Mouse (Mus musculus): Measurements from ENCODE around the gene Rgcc. TPM values are rescaled to one million over a fixed set of nuclear protein-coding genes. Genes with fewer than 3 reads are reported as not detected.

Gene Rgcc
- polyA plus RNA-seq, 1 experiment from 2014 or later: 173 TPM

- Histone ChIP-seq H3K27me3 (ENCODE audit: control insufficient read depth, insufficient read depth, low read depth, low read length) (no peaks in the 10 kb centered on the region), H3K9ac (ENCODE audit: low read length) (no peak overlapping the region), H3K27ac (ENCODE audit: low read length) (no peak overlapping the region), H3K4me3 (ENCODE audit: low read length) (no peak overlapping the region), H3K9me3 (ENCODE audit: control insufficient read depth, low read length) (no peaks in the 10 kb centered on the region), H3K4me2 (ENCODE audit: low read depth, low read length) (no peak overlapping the region), H3K36me3 (ENCODE audit: control insufficient read depth, insufficient read depth, low read length) (no peaks in the 10 kb centered on the region), H3K4me1 (replicated peaks; ENCODE audit: control insufficient read depth, insufficient read depth, low read length) (0 out of 2 replicates have a peak, but pooled peaks cover 3% of the 10 kb centered on the region)
- 86% methylated on average over 2 of the region's 2 CpGs for WGBS
- no peak for ATAC-seq (ENCODE audit: low read depth)
These were observed 16.2 kb upstream of the Rgcc start for GRCm38 (mm10) chr14:79317602-79318001.

- no peak overlapping the region for H3K27ac ChIP-seq (ENCODE audit: low read length)
- no peak overlapping the region for H3K4me3 ChIP-seq (ENCODE audit: low read length)
- peaks cover 3% of the 10 kb centered on the region; the same call in 1 of the 2 replicates for H3K4me1 ChIP-seq (replicated peaks; ENCODE audit: control insufficient read depth, insufficient read depth, low read length)
- no peaks in the 10 kb centered on the region for H3K9me3 ChIP-seq (ENCODE audit: control insufficient read depth, low read length)
- no peak overlapping the region for H3K4me2 ChIP-seq (ENCODE audit: low read depth, low read length)
- no peak overlapping the region for H3K9ac ChIP-seq (ENCODE audit: low read length)
- ATAC-seq (ENCODE audit: low read depth): no peak
- WGBS: 55% methylated on average over 7 of the region's 7 CpGs
- no peaks in the 10 kb centered on the region for H3K27me3 ChIP-seq (ENCODE audit: control insufficient read depth, insufficient read depth, low read depth, low read length)
- H3K36me3 ChIP-seq (ENCODE audit: control insufficient read depth, insufficient read depth, low read length): no peaks in the 10 kb centered on the region
These were observed 14.4 kb upstream of the Rgcc start for GRCm38 (mm10) chr14:79315877-79316276.

GRCm38 (mm10) chr14:79314245-79315010 is 13.0 kb upstream of the Rgcc start:
- no peak overlapping the region for H3K9ac ChIP-seq (ENCODE audit: low read length)
- H3K4me1 ChIP-seq (replicated peaks; ENCODE audit: control insufficient read depth, insufficient read depth, low read length): no peaks in the 10 kb centered on the region; the same call in 1 of the 2 replicates
- no peak overlapping the region for H3K4me3 ChIP-seq (ENCODE audit: low read length)
- H3K36me3 ChIP-seq (ENCODE audit: control insufficient read depth, insufficient read depth, low read length): no peaks in the 10 kb centered on the region
- no peak for ATAC-seq (ENCODE audit: low read depth)
- no peaks in the 10 kb centered on the region for H3K27me3 ChIP-seq (ENCODE audit: control insufficient read depth, insufficient read depth, low read depth, low read length)
- WGBS: 80% methylated on average over 12 of the region's 12 CpGs
- H3K9me3 ChIP-seq (ENCODE audit: control insufficient read depth, low read length): no peaks in the 10 kb centered on the region
- no peak overlapping the region for H3K4me2 ChIP-seq (ENCODE audit: low read depth, low read length)
- H3K27ac ChIP-seq (ENCODE audit: low read length): no peak overlapping the region

GRCm38 (mm10) chr14:79313439-79314175 is 12.2 kb upstream of the Rgcc start:
- WGBS: 74% methylated on average over 8 of the region's 8 CpGs
- Histone ChIP-seq H3K9me3 (ENCODE audit: control insufficient read depth, low read length) (no peaks in the 10 kb centered on the region), H3K9ac (ENCODE audit: low read length) (no peak overlapping the region), H3K36me3 (ENCODE audit: control insufficient read depth, insufficient read depth, low read length) (no peaks in the 10 kb centered on the region), H3K4me3 (ENCODE audit: low read length) (no peak overlapping the region), H3K4me1 (replicated peaks; ENCODE audit: control insufficient read depth, insufficient read depth, low read length) (no peaks in the 10 kb centered on the region; the same call in 1 of the 2 replicates), H3K27me3 (ENCODE audit: control insufficient read depth, insufficient read depth, low read depth, low read length) (no peaks in the 10 kb centered on the region), H3K4me2 (ENCODE audit: low read depth, low read length) (no peak overlapping the region), H3K27ac (ENCODE audit: low read length) (no peak overlapping the region)
- no peak for ATAC-seq (ENCODE audit: low read depth)

- Histone ChIP-seq H3K9me3 (ENCODE audit: control insufficient read depth, low read length) (no peaks in the 10 kb centered on the region), H3K36me3 (ENCODE audit: control insufficient read depth, insufficient read depth, low read length) (no peaks in the 10 kb centered on the region), H3K4me1 (replicated peaks; ENCODE audit: control insufficient read depth, insufficient read depth, low read length) (no peaks in the 10 kb centered on the region; the same call in 1 of the 2 replicates), H3K27ac (ENCODE audit: low read length) (no peak overlapping the region), H3K27me3 (ENCODE audit: control insufficient read depth, insufficient read depth, low read depth, low read length) (no peaks in the 10 kb centered on the region), H3K9ac (ENCODE audit: low read length) (no peak overlapping the region), H3K4me3 (ENCODE audit: low read length) (no peak overlapping the region), H3K4me2 (ENCODE audit: low read depth, low read length) (no peak overlapping the region)
- 63% methylated on average over 4 of the region's 4 CpGs for whole genome bisulfite sequencing
- ATAC-seq (ENCODE audit: low read depth): no peak
These were observed 11.3 kb upstream of the Rgcc start for GRCm38 (mm10) chr14:79312719-79313118.

GRCm38 (mm10) chr14:79311918-79312454 is 10.5 kb upstream of the Rgcc start:
- no peak overlapping the region for H3K4me3 ChIP-seq (ENCODE audit: low read length)
- no peaks in the 10 kb centered on the region for H3K27me3 ChIP-seq (ENCODE audit: control insufficient read depth, insufficient read depth, low read depth, low read length)
- H3K9ac ChIP-seq (ENCODE audit: low read length): no peak overlapping the region
- no peak overlapping the region for H3K4me2 ChIP-seq (ENCODE audit: low read depth, low read length)
- peak; percentile 72 for ATAC-seq (ENCODE audit: low read depth)
- no peaks in the 10 kb centered on the region; the same call in 1 of the 2 replicates for H3K4me1 ChIP-seq (replicated peaks; ENCODE audit: control insufficient read depth, insufficient read depth, low read length)
- no peak overlapping the region for H3K27ac ChIP-seq (ENCODE audit: low read length)
- 47% methylated on average over 4 of the region's 4 CpGs for WGBS
- no peaks in the 10 kb centered on the region for H3K36me3 ChIP-seq (ENCODE audit: control insufficient read depth, insufficient read depth, low read length)
- no peaks in the 10 kb centered on the region for H3K9me3 ChIP-seq (ENCODE audit: control insufficient read depth, low read length)

- no peak for ATAC-seq (ENCODE audit: low read depth)
- no peak overlapping the region for H3K27ac ChIP-seq (ENCODE audit: low read length)
- no peaks in the 10 kb centered on the region for H3K27me3 ChIP-seq (ENCODE audit: control insufficient read depth, insufficient read depth, low read depth, low read length)
- 41% methylated on average over 4 of the region's 4 CpGs for whole genome bisulfite sequencing
- H3K9me3 ChIP-seq (ENCODE audit: control insufficient read depth, low read length): no peaks in the 10 kb centered on the region
- no peaks in the 10 kb centered on the region for H3K36me3 ChIP-seq (ENCODE audit: control insufficient read depth, insufficient read depth, low read length)
- H3K4me1 ChIP-seq (replicated peaks; ENCODE audit: control insufficient read depth, insufficient read depth, low read length): no peaks in the 10 kb centered on the region; the same call in 1 of the 2 replicates
- H3K4me3 ChIP-seq (ENCODE audit: low read length): no peak overlapping the region
- H3K4me2 ChIP-seq (ENCODE audit: low read depth, low read length): no peak overlapping the region
- no peak overlapping the region for H3K9ac ChIP-seq (ENCODE audit: low read length)
These were observed 7.7 kb upstream of the Rgcc start for GRCm38 (mm10) chr14:79309115-79309514.

DNA sequence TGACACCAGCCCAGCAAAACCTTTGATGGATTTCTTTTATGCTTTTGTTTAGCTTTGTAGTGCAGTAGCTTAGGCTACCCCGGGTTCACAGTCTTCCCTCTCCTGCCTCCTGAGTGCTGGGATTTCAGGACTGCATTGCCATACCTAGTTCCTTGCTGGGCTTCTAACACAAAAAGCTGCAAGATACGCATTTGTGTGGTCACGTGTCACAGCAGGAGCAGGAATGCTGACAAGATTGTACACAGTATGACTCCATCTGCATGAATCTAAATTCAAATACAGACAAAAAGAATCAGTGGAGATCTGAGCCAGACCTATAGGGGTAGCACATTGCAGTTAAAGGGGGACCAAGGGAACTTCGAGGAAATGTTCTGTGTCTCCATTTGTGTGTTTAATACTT is 6.9 kb upstream of the Rgcc start:
- WGBS: 48% methylated on average over 4 of the region's 4 CpGs
- no peaks in the 10 kb centered on the region; the same call in 1 of the 2 replicates for H3K4me1 ChIP-seq (replicated peaks; ENCODE audit: control insufficient read depth, insufficient read depth, low read length)
- no peak overlapping the region for H3K4me2 ChIP-seq (ENCODE audit: low read depth, low read length)
- H3K27me3 ChIP-seq (ENCODE audit: control insufficient read depth, insufficient read depth, low read depth, low read length): no peaks in the 10 kb centered on the region
- no peak overlapping the region for H3K9ac ChIP-seq (ENCODE audit: low read length)
- no peaks in the 10 kb centered on the region for H3K9me3 ChIP-seq (ENCODE audit: control insufficient read depth, low read length)
- H3K4me3 ChIP-seq (ENCODE audit: low read length): no peak overlapping the region
- H3K27ac ChIP-seq (ENCODE audit: low read length): no peak overlapping the region
- ATAC-seq (ENCODE audit: low read depth): no peak
- no peaks in the 10 kb centered on the region for H3K36me3 ChIP-seq (ENCODE audit: control insufficient read depth, insufficient read depth, low read length)

- H3K4me2 ChIP-seq (ENCODE audit: low read depth, low read length): no peak overlapping the region
- no peaks in the 10 kb centered on the region for H3K9me3 ChIP-seq (ENCODE audit: control insufficient read depth, low read length)
- H3K27me3 ChIP-seq (ENCODE audit: control insufficient read depth, insufficient read depth, low read depth, low read length): no peaks in the 10 kb centered on the region
- no peak overlapping the region for H3K27ac ChIP-seq (ENCODE audit: low read length)
- WGBS: 59% methylated on average over 5 of the region's 5 CpGs
- no peaks in the 10 kb centered on the region; the same call in 1 of the 2 replicates for H3K4me1 ChIP-seq (replicated peaks; ENCODE audit: control insufficient read depth, insufficient read depth, low read length)
- H3K9ac ChIP-seq (ENCODE audit: low read length): no peak overlapping the region
- H3K36me3 ChIP-seq (ENCODE audit: control insufficient read depth, insufficient read depth, low read length): no peaks in the 10 kb centered on the region
- H3K4me3 ChIP-seq (ENCODE audit: low read length): no peak overlapping the region
- no peak for ATAC-seq (ENCODE audit: low read depth)
These were observed 6.5 kb upstream of the Rgcc start for GRCm38 (mm10) chr14:79307908-79308307.
